Mouse (Mus musculus) limb, embryonic 10.5 days (tissue): Measurements from ENCODE around the gene Dgcr6. TPM values are rescaled to one million over a fixed set of nuclear protein-coding genes. Genes with fewer than 3 reads are reported as not detected.

ENCODE experiments used
- DNase-seq: peaks from one replicate; pipeline ENCODE4 v3.0.0-alpha.2; 2017; ENCODE audit warnings: low spot score
- H3K27ac ChIP-seq: fragments of 300-500 bp; sonication (generic); 2 replicates; pipeline ENCODE4 v1.5.1; 2016; ENCODE audit warnings: mild to moderate bottlenecking
- H3K27me3 ChIP-seq: fragments of 300-500 bp; sonication (generic); 2 replicates; pipeline ENCODE4 v1.6.1; 2016; ENCODE audit warnings: low read depth, mild to moderate bottlenecking; ENCODE audit not compliant: poor library complexity, severe bottlenecking
- H3K36me3 ChIP-seq: fragments of 300-500 bp; sonication (generic); 2 replicates; pipeline ENCODE4 v1.6.1; 2016; ENCODE audit warnings: mild to moderate bottlenecking, moderate library complexity
- H3K4me1 ChIP-seq: fragments of 300-500 bp; sonication (generic); 2 replicates; pipeline ENCODE4 v1.6.1; 2016
- H3K4me3 ChIP-seq: fragments of 300-500 bp; sonication (generic); 2 replicates; pipeline ENCODE4 v1.5.1; 2016; ENCODE audit warnings: mild to moderate bottlenecking, moderate library complexity
- H3K9me3 ChIP-seq: fragments of 300-500 bp; sonication (generic); replicated peaks from 2 replicates; pipeline ENCODE4 v1.6.1; 2016; ENCODE audit warnings: mild to moderate bottlenecking
- WGBS: fragments of 180-500 bp; shearing (Covaris S2); methylation state at CpG from one replicate; pipeline ENCODE4 v1.1.7; 2016; 5-methylcytosine and 5-hydroxymethylcytosine counted together
- polyA plus RNA-seq: library from polyadenylated mRNA; unstranded; fragments of >200 nt; fragmentation: Nextera tagmentation; extraction: Ambion mirVana; gene quantifications from 2 replicates; pipeline ENCODE4 v1.2.1, GENCODE M21; 2016

Dgcr6 gene
- polyA plus RNA-seq, 1 experiment from 2014 or later = 160 TPM

- Histone ChIP-seq H3K27ac (no peak overlapping the region; the same call in 1 of the 2 replicates), H3K36me3 (no peaks in the 10 kb centered on the region), H3K4me3 (no peak overlapping the region), H3K27me3 (no peaks in the 10 kb centered on the region), H3K9me3 (no peaks in the 10 kb centered on the region), H3K4me1 (peaks cover 8% of the 10 kb centered on the region)
- 38% methylated on average over 6 of the region's 6 CpGs for WGBS
- no peak for DNase-seq
These were observed 51.1 kb downstream of the Dgcr6 start for GRCm38 (mm10) chr16:18103808-18104207.

DNA sequence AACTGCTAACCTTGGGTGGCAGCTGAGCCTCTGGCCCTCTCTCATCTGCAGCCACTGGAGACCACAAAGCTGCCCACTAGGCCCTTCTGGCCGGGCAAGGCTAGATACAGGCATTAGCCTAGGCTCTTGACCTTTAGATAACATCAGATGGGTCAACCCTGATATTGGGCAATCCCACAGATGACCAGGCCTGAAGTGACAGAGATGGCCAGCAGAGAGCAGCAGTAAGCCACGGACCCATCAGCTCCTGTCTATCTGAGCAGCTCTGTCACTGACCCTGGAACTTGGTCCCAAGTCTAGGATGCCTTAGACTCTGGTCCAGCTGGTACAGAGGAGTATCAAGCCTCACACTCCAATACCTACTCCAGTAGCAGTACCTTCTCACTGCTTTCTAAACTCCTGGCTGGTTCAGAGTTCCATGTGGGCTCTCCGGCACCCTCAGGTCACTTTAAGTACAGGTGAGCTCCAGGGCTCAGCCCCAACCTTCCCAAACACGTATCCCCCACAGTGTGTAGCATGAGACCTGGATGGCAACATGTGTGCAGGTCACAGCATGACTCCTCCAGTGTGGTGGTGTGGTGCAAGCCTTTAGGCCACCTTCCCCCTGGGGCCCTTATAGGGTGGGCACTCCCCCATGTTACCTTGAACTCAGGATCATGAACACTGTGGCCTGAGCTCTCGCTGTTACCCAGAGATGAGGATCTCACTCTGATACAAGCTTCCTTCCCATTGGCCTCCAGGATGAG, 55.7 kb downstream of the Dgcr6 start:
- Histone ChIP-seq H3K27ac (no peak overlapping the region), H3K4me1 (peaks cover 25% of the 10 kb centered on the region)
- 56% methylated on average over 5 of the region's 5 CpGs for WGBS

DNA sequence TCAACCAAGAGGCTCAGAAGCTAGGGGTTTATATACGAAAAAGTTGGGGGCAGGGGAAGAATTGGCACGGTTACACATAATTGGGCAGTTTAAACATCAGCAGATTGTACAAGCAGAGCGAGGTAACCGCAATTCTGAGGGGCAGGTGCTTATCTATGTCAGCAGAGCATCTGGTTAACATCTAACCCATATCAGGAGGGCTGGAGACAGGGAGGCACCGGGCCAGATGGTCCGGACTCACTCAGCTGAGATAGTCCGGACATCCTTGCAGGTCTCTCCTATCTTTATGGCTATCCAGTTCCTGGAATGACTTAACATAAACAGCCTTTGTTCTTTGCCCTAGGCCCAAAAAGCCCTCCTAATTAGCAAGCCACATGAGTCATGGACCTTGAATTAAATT, 58.4 kb downstream of the Dgcr6 start:
- DNase-seq = no peak
- Histone ChIP-seq H3K36me3 (no peaks in the 10 kb centered on the region), H3K4me1 (peaks cover 17% of the 10 kb centered on the region), H3K9me3 (0 out of 2 replicates have a peak, but pooled peaks cover 2% of the 10 kb centered on the region), H3K4me3 (no peak overlapping the region), H3K27ac (no peak overlapping the region), H3K27me3 (0 out of 2 replicates have a peak, but pooled peaks cover 5% of the 10 kb centered on the region)
- WGBS = 84% methylated on average over 7 of the region's 7 CpGs

More for the DNA sequence above, 55.7 kb downstream of the Dgcr6 start:
- Histone ChIP-seq H3K36me3 (no peaks in the 10 kb centered on the region), H3K9me3 (0 out of 2 replicates have a peak, but pooled peaks cover 2% of the 10 kb centered on the region), H3K4me3 (no peak overlapping the region), H3K27me3 (no peaks in the 10 kb centered on the region)
- DNase-seq = peak; percentile 77

DNA sequence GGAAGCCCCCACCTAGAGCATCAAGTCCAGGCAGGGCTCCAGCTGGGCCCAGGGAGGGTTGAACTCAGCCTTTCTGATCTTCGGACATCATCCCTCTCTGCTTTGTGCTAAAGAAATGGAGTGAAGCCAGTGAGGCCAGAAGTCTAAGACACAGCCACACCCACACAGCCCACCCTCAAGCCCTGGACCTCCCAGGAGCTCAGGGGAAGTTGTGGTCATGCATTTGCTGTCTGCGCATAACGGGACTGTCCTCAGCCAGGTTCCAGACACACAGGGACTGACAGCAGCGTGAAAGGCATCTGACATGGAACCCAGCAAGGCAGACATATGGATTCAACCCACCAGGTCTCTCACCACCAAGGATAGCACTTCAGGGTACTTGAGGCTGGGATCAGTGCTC, 63.8 kb downstream of the Dgcr6 start:
- no peak for DNase-seq
- 79% methylated on average over 4 of the region's 4 CpGs for WGBS
- no peak overlapping the region for H3K4me3 ChIP-seq
- peaks cover 21% of the 10 kb centered on the region for H3K4me1 ChIP-seq
- H3K27me3 ChIP-seq = 0 out of 2 replicates have a peak, but pooled peaks cover 5% of the 10 kb centered on the region
- no peaks in the 10 kb centered on the region for H3K36me3 ChIP-seq
- no peaks in the 10 kb centered on the region for H3K9me3 ChIP-seq
- no peak overlapping the region for H3K27ac ChIP-seq

DNA sequence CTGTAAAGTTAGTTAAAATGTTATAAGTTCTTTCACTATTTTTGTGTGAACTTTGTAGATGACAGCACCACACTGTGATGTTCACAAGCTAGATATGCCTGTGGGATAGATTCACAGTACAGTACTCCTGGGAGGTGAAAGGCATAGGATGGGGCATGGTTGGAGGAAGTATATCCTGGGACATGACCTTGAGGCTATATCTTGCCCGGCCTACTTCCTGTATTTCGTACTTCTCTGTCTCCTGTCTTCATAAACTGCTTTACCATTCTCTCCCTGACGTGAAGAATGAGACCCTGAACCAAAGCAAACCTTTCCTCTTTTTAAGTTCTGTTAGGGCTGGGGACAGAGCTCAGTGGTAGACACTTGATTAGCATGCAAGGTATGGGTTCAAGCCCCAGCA, 65.6 kb downstream of the Dgcr6 start:
- no peak overlapping the region for H3K4me3 ChIP-seq
- H3K27me3 ChIP-seq = peaks cover 12% of the 10 kb centered on the region; the same call in 1 of the 2 replicates
- H3K4me1 ChIP-seq = peaks cover 5% of the 10 kb centered on the region; the same call in 1 of the 2 replicates
- no peaks in the 10 kb centered on the region for H3K36me3 ChIP-seq
- no peak for DNase-seq
- no peaks in the 10 kb centered on the region for H3K9me3 ChIP-seq
- WGBS = 77% methylated on average over 3 of the region's 3 CpGs
- H3K27ac ChIP-seq = no peak overlapping the region

- Histone ChIP-seq H3K27ac (no peak overlapping the region), H3K4me3 (no peak overlapping the region), H3K36me3 (no peaks in the 10 kb centered on the region), H3K27me3 (peaks cover 21% of the 10 kb centered on the region; the same call in 1 of the 2 replicates), H3K9me3 (no peaks in the 10 kb centered on the region), H3K4me1 (peaks cover 5% of the 10 kb centered on the region; the same call in 1 of the 2 replicates)
- WGBS = 26% methylated on average over 8 of the region's 8 CpGs
- peak; percentile 57 for DNase-seq
These were observed 66.5 kb downstream of the Dgcr6 start for GRCm38 (mm10) chr16:18119031-18119730.

Other genes with a start within 250 kb of the Dgcr6 start
- 0.55 and 0.61 TPM in 2 replicates for gene B830017H08Rik, start 219.7 kb upstream of the Dgcr6 start, polyA plus RNA-seq
- gene Car15, start 214.5 kb upstream of the Dgcr6 start, polyA plus RNA-seq = 2.5 and 3.4 TPM in 2 replicates
- 0.34 and 0.44 TPM in 2 replicates for gene Gm20518, start 161.2 kb upstream of the Dgcr6 start, polyA plus RNA-seq
- 0.04 and 0.05 TPM in 2 replicates for gene Tssk1, start 158.6 kb upstream of the Dgcr6 start, polyA plus RNA-seq
- gene Dgcr2, start 154.3 kb upstream of the Dgcr6 start, polyA plus RNA-seq = 100 and 116 TPM in 2 replicates
- not detected in 2 replicates for gene Tssk2, start 154.2 kb upstream of the Dgcr6 start, polyA plus RNA-seq
- gene Ess2, start 141.5 kb upstream of the Dgcr6 start, polyA plus RNA-seq = 56.0 and 63.4 TPM in 2 replicates
- 0.13 TPM in 1 of 2 replicates, not detected in the other for gene Gsc2, start 137.8 kb upstream of the Dgcr6 start, polyA plus RNA-seq
- gene Slc25a1, start 124.6 kb upstream of the Dgcr6 start, polyA plus RNA-seq = 94.2 and 103 TPM in 2 replicates
- not detected in 2 replicates for gene Vpreb2, start 72.4 kb upstream of the Dgcr6 start, polyA plus RNA-seq
- gene Prodh, start 37.3 kb downstream of the Dgcr6 start, polyA plus RNA-seq = 16.6 and 19.4 TPM in 2 replicates
- gene Rtn4r, start 74.8 kb downstream of the Dgcr6 start, polyA plus RNA-seq = 1.3 and 3.8 TPM in 2 replicates
- gene Ccdc188, start 165.0 kb downstream of the Dgcr6 start, polyA plus RNA-seq = not detected in 2 replicates
- 14.1 and 16.7 TPM in 2 replicates for gene Zdhhc8, start 182.3 kb downstream of the Dgcr6 start, polyA plus RNA-seq
- gene Trmt2a, start 195.8 kb downstream of the Dgcr6 start, polyA plus RNA-seq = 118 and 122 TPM in 2 replicates
- 1,185 and 1,368 TPM in 2 replicates for gene Ranbp1, start 195.9 kb downstream of the Dgcr6 start, polyA plus RNA-seq
- gene Gm49776, start 205.5 kb downstream of the Dgcr6 start, polyA plus RNA-seq = 2.5 TPM in 1 of 2 replicates, not detected in the other
- 46.5 and 51.3 TPM in 2 replicates for gene Dgcr8, start 236.4 kb downstream of the Dgcr6 start, polyA plus RNA-seq